Mouse (Mus musculus): ENCODE data around the gene Peak1. TPM values are rescaled to one million over a fixed set of nuclear protein-coding genes. Genes with fewer than 3 reads are reported as not detected.

The Peak1 gene
- polyA plus RNA-seq, 1 experiment from 2014 or later, result 10.8 TPM

DNA sequence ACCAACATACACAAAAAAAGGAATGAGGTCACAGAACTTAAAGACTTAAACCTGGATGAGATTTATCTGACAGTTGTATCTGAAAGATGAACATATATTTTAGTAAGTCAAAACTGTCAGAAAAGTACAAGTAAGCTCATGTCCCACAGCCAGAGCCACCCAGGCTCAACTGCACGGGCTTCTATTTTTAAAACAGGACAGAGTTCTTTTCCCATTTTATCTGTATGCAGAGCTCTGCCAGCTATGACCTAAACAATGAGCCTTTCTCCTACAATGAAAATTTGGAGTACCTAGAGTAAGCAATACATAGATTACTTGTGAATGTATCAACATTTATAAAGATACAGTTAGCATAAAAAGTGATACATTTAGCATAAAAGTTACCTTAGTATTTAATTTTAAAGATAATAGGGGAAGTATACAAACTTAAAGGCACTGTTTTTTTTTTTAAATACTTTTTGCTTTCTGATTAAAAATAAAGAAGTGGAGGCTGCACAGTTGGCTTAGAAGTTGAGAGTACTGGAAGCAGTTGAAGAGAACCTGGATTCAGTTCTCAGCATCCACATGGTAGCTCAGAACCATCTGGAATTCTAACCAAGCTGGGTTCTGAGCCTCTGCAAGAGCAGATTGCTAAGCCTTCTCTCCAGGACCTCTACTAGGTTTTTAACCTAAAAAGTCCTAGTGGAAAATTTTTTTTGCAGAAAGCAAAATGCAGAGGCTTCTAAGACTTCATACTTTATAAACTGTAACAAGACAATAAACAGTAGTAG lies 78.3 kb downstream of the Peak1 start:
- H3K27me3 ChIP-seq (ENCODE audit: control insufficient read depth, insufficient read depth, low read length), result no peaks in the 10 kb centered on the region

DNA sequence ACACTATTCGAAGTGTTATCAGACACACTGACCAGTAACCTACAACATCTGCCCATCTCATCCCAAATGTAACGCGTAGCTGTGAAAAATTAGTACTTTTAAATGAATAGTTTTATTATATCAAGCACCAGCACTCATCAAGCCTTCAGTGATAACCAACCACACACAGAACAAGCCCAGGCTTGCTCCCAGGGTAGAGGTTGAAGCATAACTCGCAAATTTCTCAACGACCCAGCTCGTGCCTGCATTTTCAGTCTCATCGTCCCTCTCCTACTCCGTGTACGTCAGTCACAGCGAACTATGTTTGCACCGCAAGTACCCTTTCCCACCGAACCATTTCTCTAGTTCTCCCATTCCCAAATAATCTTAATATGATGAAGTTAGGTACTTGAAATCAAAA lies 83.5 kb downstream of the Peak1 start:
- Histone ChIP-seq H3K36me3 (ENCODE audit: control insufficient read depth, insufficient read depth, low read length) (no peaks in the 10 kb centered on the region), H3K27me3 (ENCODE audit: control insufficient read depth, insufficient read depth, low read length) (no peaks in the 10 kb centered on the region), H3K4me2 (ENCODE audit: low read depth, low read length) (no peak overlapping the region), H3K4me1 (ENCODE audit: control insufficient read depth, insufficient read depth, low read length) (peaks cover 4% of the 10 kb centered on the region; the same call in 1 of the 2 replicates), H3K9ac (ENCODE audit: low read length) (no peak overlapping the region), H3K4me3 (replicated peaks; ENCODE audit: low read length) (no peak overlapping the region), H3K9me3 (replicated peaks; ENCODE audit: control insufficient read depth, low read length) (no peaks in the 10 kb centered on the region), H3K27ac (ENCODE audit: low read length) (no peak overlapping the region)
- 77% methylated on average over 12 of the region's 12 CpGs for WGBS
- ATAC-seq (ENCODE audit: insufficient read depth, low FRiP score), result no peak

More for the DNA sequence above, 78.3 kb downstream of the Peak1 start:
- H3K36me3 ChIP-seq (ENCODE audit: control insufficient read depth, insufficient read depth, low read length), result no peaks in the 10 kb centered on the region
- H3K9me3 ChIP-seq (replicated peaks; ENCODE audit: control insufficient read depth, low read length), result no peaks in the 10 kb centered on the region
- no peak overlapping the region for H3K4me3 ChIP-seq (replicated peaks; ENCODE audit: low read length)
- no peak for ATAC-seq (ENCODE audit: insufficient read depth, low FRiP score)
- H3K27ac ChIP-seq (ENCODE audit: low read length), result peak overlapping the region; percentile 19; the same call in 1 of the 2 replicates
- no peak overlapping the region for H3K4me2 ChIP-seq (ENCODE audit: low read depth, low read length)
- no peak overlapping the region for H3K9ac ChIP-seq (ENCODE audit: low read length)
- 41% methylated on average over 1 of the region's 1 CpGs for WGBS
- H3K4me1 ChIP-seq (ENCODE audit: control insufficient read depth, insufficient read depth, low read length), result peaks cover 4% of the 10 kb centered on the region; the same call in 1 of the 2 replicates

DNA sequence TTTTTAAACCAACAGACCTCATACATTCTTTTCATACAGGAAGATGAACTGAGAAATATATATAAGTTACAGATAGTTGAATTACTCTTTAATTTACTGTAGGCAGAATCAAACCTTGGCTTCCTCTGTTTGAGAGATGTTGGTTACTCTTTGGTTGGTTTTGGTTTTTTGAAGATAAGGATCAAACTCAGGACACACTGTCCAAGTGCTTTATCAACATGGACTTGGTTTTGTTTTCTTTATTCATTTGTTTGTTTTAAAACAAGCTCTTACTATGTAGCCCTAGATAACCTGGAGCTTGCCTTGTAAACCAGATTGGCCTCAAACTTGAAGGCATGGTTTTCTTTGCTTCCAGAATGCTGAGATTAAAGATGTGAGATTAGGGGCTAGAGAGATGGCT lies 85.1 kb downstream of the Peak1 start:
- Histone ChIP-seq H3K9me3 (replicated peaks; ENCODE audit: control insufficient read depth, low read length) (no peaks in the 10 kb centered on the region), H3K27me3 (ENCODE audit: control insufficient read depth, insufficient read depth, low read length) (no peaks in the 10 kb centered on the region), H3K4me1 (ENCODE audit: control insufficient read depth, insufficient read depth, low read length) (no peaks in the 10 kb centered on the region), H3K27ac (ENCODE audit: low read length) (no peak overlapping the region), H3K36me3 (ENCODE audit: control insufficient read depth, insufficient read depth, low read length) (no peaks in the 10 kb centered on the region), H3K4me3 (replicated peaks; ENCODE audit: low read length) (no peak overlapping the region), H3K9ac (ENCODE audit: low read length) (no peak overlapping the region), H3K4me2 (ENCODE audit: low read depth, low read length) (no peak overlapping the region)
- ATAC-seq (ENCODE audit: insufficient read depth, low FRiP score), result no peak

DNA sequence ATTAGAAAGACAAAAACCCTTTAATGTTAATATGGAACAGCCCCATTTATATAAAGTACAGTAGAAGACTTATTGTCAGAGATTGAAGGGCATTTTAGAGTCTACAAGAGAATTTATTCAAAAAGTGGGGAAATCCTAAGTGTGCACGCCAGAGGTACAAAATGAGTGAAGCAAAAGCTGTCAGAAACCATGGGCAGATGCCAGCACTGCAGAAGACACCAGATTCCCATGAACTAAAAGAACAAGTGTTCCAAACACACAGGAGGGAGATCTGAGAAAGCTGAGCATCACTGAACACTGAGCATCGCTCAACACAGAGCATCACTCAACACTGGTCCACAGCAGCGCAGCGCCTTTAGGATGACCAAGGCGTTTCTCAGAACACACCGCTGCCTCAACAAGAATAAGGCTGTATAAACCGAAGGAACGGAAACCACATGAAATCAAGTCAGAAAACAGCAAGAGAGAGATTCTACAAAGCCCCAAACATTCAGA lies 91.3 kb downstream of the Peak1 start:
- no peaks in the 10 kb centered on the region for H3K27me3 ChIP-seq (ENCODE audit: control insufficient read depth, insufficient read depth, low read length)
- H3K9me3 ChIP-seq (replicated peaks; ENCODE audit: control insufficient read depth, low read length), result no peaks in the 10 kb centered on the region
- H3K4me1 ChIP-seq (ENCODE audit: control insufficient read depth, insufficient read depth, low read length), result 0 out of 2 replicates have a peak, but pooled peaks cover 6% of the 10 kb centered on the region
- H3K27ac ChIP-seq (ENCODE audit: low read length), result no peak overlapping the region
- no peak overlapping the region for H3K9ac ChIP-seq (ENCODE audit: low read length)
- WGBS, result 97% methylated on average over 8 of the region's 8 CpGs
- H3K36me3 ChIP-seq (ENCODE audit: control insufficient read depth, insufficient read depth, low read length), result no peaks in the 10 kb centered on the region
- H3K4me3 ChIP-seq (replicated peaks; ENCODE audit: low read length), result no peak overlapping the region
- no peak overlapping the region for H3K4me2 ChIP-seq (ENCODE audit: low read depth, low read length)
- no peak for ATAC-seq (ENCODE audit: insufficient read depth, low FRiP score)

DNA sequence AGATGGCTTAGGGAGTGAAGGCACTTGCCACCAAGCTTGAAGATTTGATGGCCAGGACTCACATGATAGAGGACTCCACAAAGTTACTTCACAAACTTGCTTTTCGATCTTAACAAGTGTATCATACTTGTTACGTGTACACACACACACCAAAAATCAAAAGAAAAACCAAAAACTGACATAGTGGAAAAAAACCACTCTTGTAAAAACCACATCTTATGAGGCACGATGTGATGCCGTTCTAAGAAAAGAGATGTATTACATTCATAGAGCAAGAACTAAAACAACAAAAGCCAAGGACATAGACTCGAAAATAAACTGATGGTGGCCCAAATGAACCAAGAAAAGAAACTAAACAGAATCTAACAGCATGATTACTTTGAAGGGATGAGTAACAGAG lies 92.1 kb downstream of the Peak1 start:
- no peaks in the 10 kb centered on the region for H3K9me3 ChIP-seq (replicated peaks; ENCODE audit: control insufficient read depth, low read length)
- H3K4me2 ChIP-seq (ENCODE audit: low read depth, low read length), result no peak overlapping the region
- no peak overlapping the region for H3K27ac ChIP-seq (ENCODE audit: low read length)
- no peaks in the 10 kb centered on the region for H3K36me3 ChIP-seq (ENCODE audit: control insufficient read depth, insufficient read depth, low read length)
- H3K4me1 ChIP-seq (ENCODE audit: control insufficient read depth, insufficient read depth, low read length), result 0 out of 2 replicates have a peak, but pooled peaks cover 6% of the 10 kb centered on the region
- ATAC-seq (ENCODE audit: insufficient read depth, low FRiP score), result no peak
- WGBS, result 87% methylated on average over 5 of the region's 5 CpGs
- no peak overlapping the region for H3K9ac ChIP-seq (ENCODE audit: low read length)
- no peaks in the 10 kb centered on the region for H3K27me3 ChIP-seq (ENCODE audit: control insufficient read depth, insufficient read depth, low read length)
- H3K4me3 ChIP-seq (replicated peaks; ENCODE audit: low read length), result no peak overlapping the region

DNA sequence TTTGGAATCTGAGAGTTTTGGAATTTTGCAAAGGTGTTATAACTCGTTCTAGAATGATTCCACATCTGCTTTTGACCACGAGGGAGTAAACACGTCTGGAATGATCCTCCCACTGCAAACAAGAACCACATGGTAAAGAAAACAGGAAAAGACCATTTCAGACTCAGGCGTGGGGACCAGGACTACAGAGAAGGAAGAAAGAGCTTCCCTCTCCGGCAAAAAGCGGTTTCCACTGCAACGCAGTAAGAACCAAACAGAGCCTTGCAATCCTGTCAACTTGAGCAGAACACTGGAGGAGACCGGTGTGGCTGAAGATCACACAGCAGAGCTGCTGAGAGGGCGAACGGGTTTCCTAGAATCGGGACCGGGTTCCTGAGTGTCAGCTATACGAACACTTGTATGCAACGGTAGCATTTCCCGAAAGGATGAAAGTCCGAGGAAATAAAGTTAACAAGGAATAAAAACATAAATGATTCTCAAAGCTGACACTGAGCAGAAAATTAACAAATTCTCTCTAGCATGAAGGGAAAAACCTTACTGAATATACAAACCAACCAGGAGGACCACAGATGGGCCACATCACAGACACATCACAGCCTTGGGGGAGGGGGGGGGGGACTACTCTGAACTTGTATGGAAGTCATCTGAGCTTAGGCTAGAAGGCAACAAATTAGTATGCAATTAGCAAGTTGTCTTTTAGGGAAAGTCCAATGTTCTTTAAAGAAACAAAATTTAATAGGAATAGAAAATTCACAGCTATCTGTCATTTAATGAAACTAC lies 93.1 kb downstream of the Peak1 start:
- 32% methylated on average over 16 of the region's 16 CpGs for WGBS
- peak overlapping the region; percentile 44 for H3K4me2 ChIP-seq (ENCODE audit: low read depth, low read length)
- H3K36me3 ChIP-seq (ENCODE audit: control insufficient read depth, insufficient read depth, low read length), result no peaks in the 10 kb centered on the region
- H3K9me3 ChIP-seq (replicated peaks; ENCODE audit: control insufficient read depth, low read length), result no peaks in the 10 kb centered on the region
- ATAC-seq (ENCODE audit: insufficient read depth, low FRiP score), result no peak
- peak overlapping the region; percentile 50; the same call in 1 of the 2 replicates for H3K9ac ChIP-seq (ENCODE audit: low read length)
- 0 out of 2 replicates have a peak, but pooled peaks cover 6% of the 10 kb centered on the region for H3K4me1 ChIP-seq (ENCODE audit: control insufficient read depth, insufficient read depth, low read length)
- H3K27me3 ChIP-seq (ENCODE audit: control insufficient read depth, insufficient read depth, low read length), result no peaks in the 10 kb centered on the region
- H3K27ac ChIP-seq (ENCODE audit: low read length), result peak overlapping the region; percentile 77
- peak overlapping the region; percentile 22 for H3K4me3 ChIP-seq (replicated peaks; ENCODE audit: low read length)

DNA sequence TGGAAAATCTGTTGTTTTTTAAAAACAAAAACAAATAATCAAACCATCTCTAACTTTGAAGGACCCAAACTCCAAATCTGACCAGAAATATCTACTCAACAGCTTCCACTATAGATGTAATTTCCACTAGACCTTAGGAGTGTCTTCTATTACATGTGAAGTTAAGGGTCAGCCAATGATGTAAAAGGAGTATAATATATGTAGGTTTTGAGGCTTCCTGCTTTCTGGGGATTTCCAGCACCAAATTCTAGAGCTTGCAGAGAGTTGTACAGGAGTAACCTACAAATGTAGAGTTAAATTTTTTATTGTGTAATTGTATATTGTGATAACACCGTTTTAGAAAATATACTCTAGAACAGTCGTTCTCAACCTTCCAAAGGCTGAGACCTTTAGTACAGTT lies 96.6 kb downstream of the Peak1 start:
- no peak overlapping the region for H3K4me2 ChIP-seq (ENCODE audit: low read depth, low read length)
- no peaks in the 10 kb centered on the region for H3K36me3 ChIP-seq (ENCODE audit: control insufficient read depth, insufficient read depth, low read length)
- no peaks in the 10 kb centered on the region for H3K9me3 ChIP-seq (replicated peaks; ENCODE audit: control insufficient read depth, low read length)
- no peak overlapping the region for H3K9ac ChIP-seq (ENCODE audit: low read length)
- H3K27me3 ChIP-seq (ENCODE audit: control insufficient read depth, insufficient read depth, low read length), result no peaks in the 10 kb centered on the region
- H3K4me1 ChIP-seq (ENCODE audit: control insufficient read depth, insufficient read depth, low read length), result 0 out of 2 replicates have a peak, but pooled peaks cover 6% of the 10 kb centered on the region
- 89% methylated on average over 2 of the region's 2 CpGs for WGBS
- no peak overlapping the region for H3K4me3 ChIP-seq (replicated peaks; ENCODE audit: low read length)
- no peak for ATAC-seq (ENCODE audit: insufficient read depth, low FRiP score)
- H3K27ac ChIP-seq (ENCODE audit: low read length), result no peak overlapping the region

DNA sequence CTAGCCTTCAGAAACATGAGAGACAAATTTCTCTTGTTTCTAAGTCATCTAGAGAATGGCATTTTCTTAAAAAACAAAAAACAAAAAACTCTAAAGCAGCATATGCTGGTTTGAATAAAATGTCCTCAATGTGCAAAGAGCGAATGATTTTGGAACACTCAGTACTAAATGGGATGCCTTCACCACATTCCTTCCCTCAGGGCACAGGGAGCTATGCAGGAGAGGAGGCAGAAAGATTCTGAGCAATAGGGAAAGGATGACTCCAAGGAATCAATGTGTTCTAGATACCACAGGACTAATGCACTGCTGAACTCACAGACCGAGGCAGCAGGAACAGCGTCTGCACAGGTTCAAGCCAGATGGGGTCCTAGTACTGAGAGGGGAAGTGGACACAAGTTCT lies 103.5 kb downstream of the Peak1 start:
- Histone ChIP-seq H3K9ac (ENCODE audit: low read length) (no peak overlapping the region), H3K27ac (ENCODE audit: low read length) (no peak overlapping the region), H3K4me1 (ENCODE audit: control insufficient read depth, insufficient read depth, low read length) (no peaks in the 10 kb centered on the region), H3K4me2 (ENCODE audit: low read depth, low read length) (no peak overlapping the region), H3K9me3 (replicated peaks; ENCODE audit: control insufficient read depth, low read length) (no peaks in the 10 kb centered on the region), H3K4me3 (replicated peaks; ENCODE audit: low read length) (no peak overlapping the region), H3K27me3 (ENCODE audit: control insufficient read depth, insufficient read depth, low read length) (no peaks in the 10 kb centered on the region), H3K36me3 (ENCODE audit: control insufficient read depth, insufficient read depth, low read length) (no peaks in the 10 kb centered on the region)
- WGBS, result 86% methylated on average over 3 of the region's 3 CpGs
- no peak for ATAC-seq (ENCODE audit: insufficient read depth, low FRiP score)

DNA sequence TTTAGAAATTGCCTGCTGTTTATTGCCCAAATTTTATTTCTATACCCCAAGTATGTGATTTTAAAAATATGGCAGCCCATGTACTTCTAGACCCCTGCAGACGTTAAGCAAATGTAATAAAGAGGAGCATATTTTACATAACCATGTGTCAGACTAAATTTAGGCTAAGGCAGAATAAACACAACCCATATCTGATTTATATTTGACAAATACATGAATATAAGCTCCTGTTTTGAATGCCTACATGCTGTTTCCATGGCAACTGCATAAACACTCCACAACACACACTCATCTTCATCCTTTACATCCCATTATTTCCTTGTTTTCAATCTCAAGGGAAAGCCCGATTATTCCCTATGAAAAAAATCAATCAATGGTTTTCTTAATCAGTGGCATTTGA lies 108.8 kb downstream of the Peak1 start:
- Histone ChIP-seq H3K4me3 (replicated peaks; ENCODE audit: low read length) (no peak overlapping the region), H3K36me3 (ENCODE audit: control insufficient read depth, insufficient read depth, low read length) (no peaks in the 10 kb centered on the region), H3K4me1 (ENCODE audit: control insufficient read depth, insufficient read depth, low read length) (no peaks in the 10 kb centered on the region), H3K9me3 (replicated peaks; ENCODE audit: control insufficient read depth, low read length) (no peaks in the 10 kb centered on the region), H3K27me3 (ENCODE audit: control insufficient read depth, insufficient read depth, low read length) (no peaks in the 10 kb centered on the region), H3K9ac (ENCODE audit: low read length) (no peak overlapping the region), H3K4me2 (ENCODE audit: low read depth, low read length) (no peak overlapping the region), H3K27ac (ENCODE audit: low read length) (no peak overlapping the region)
- ATAC-seq (ENCODE audit: insufficient read depth, low FRiP score), result no peak
- WGBS, result 45% methylated on average over 2 of the region's 2 CpGs

Data from stomach, embryonic 16.5 days (tissue).